Mouse (Mus musculus) MEL (cell line): ENCODE measurements at regions not wholly inside any gene's neighbourhood (a gene's known extent, or its start where the extent isn't known, plus 50 kb on each side); places are given as distances from the start of the nearest gene placed in this dataset.

ENCODE experiments used
- DNase-seq: peaks from one replicate; pipeline ENCODE4 v3.0.0; 2011; ENCODE audit warnings: low read depth, low spot score
- H3K27ac ChIP-seq: 2 replicates; pipeline ENCODE4 v1.5.1; 2012; ENCODE audit warnings: low read depth, mild to moderate bottlenecking, control low read depth, low read length, moderate library complexity; ENCODE audit not compliant: control insufficient read depth
- H3K27me3 ChIP-seq, 2 experiments: fragments of 150-350 bp in 1 of 2; sonication (generic) in 1 of 2; 2 replicates each; pipeline ENCODE4 v1.6.1; 2012; ENCODE audit warnings: low read length in 2 of 2, mild to moderate bottlenecking in 2 of 2, improper control_type of control experiment in 1 of 2, moderate library complexity in 1 of 2; ENCODE audit not compliant: insufficient read depth in 2 of 2, control insufficient read depth in 1 of 2
- H3K36me3 ChIP-seq, 2 experiments: 2 replicates each; pipeline ENCODE4 v1.6.1; 2012 to 2014; ENCODE audit warnings: low read length in 2 of 2, improper control_type of control experiment in 1 of 2, inconsistent platforms in 1 of 2, mild to moderate bottlenecking in 1 of 2; ENCODE audit not compliant: insufficient read depth in 2 of 2, control insufficient read depth in 1 of 2
- H3K4me1 ChIP-seq, 2 experiments: fragments of 150-350 bp in 1 of 2; sonication (generic) in 1 of 2; 2 replicates each; pipeline ENCODE4 v1.6.1; 2012; ENCODE audit warnings: low read length in 2 of 2, improper control_type of control experiment in 1 of 2, mild to moderate bottlenecking in 1 of 2; ENCODE audit not compliant: insufficient read depth in 2 of 2, control insufficient read depth in 1 of 2
- H3K4me3 ChIP-seq, 2 experiments: fragments of 150-350 bp in 1 of 2; sonication (generic) in 1 of 2; 2 replicates each; pipeline ENCODE4 v1.5.1; 2012; ENCODE audit warnings: low read depth in 2 of 2, low read length in 2 of 2, mild to moderate bottlenecking in 2 of 2, moderate library complexity in 2 of 2, control low read depth in 1 of 2, improper control_type of control experiment in 1 of 2; ENCODE audit not compliant: control insufficient read depth in 1 of 2, insufficient read depth in 1 of 2
- H3K79me2 ChIP-seq: 2 replicates; pipeline ENCODE4 v1.6.1; 2012; ENCODE audit warnings: mild to moderate bottlenecking, low read length, moderate library complexity; ENCODE audit not compliant: control insufficient read depth, poor library complexity, insufficient read depth
- H3K9ac ChIP-seq: 2 replicates; pipeline ENCODE4 v1.6.1; 2012; ENCODE audit warnings: low read depth, mild to moderate bottlenecking, control low read depth, low read length, moderate library complexity; ENCODE audit not compliant: control insufficient read depth, poor library complexity, severe bottlenecking
- H3K9me3 ChIP-seq: fragments of 150-350 bp; sonication (generic); replicated peaks from 2 replicates; pipeline ENCODE4 v1.6.1; 2012; ENCODE audit warnings: mild to moderate bottlenecking, low read length, improper control_type of control experiment, moderate library complexity; ENCODE audit not compliant: insufficient read depth
- BHLHE40 ChIP-seq: IDR thresholded peaks from 2 replicates; pipeline ENCODE4 v1.6.1; 2012; ENCODE audit warnings: low read depth, mild to moderate bottlenecking, inconsistent platforms, low read length, improper control_type of control experiment, borderline replicate concordance
- E2F4 ChIP-seq: IDR thresholded peaks from 2 replicates; pipeline ENCODE4 v1.6.1; 2011; ENCODE audit warnings: low read depth, low read length, improper control_type of control experiment, borderline replicate concordance
- EP300 ChIP-seq, 2 experiments: IDR thresholded peaks; 2 replicates each; pipeline ENCODE4 v1.6.1; 2011; ENCODE audit warnings: improper control_type of control experiment in 2 of 2, low read length in 2 of 2, low read depth in 1 of 2, mild to moderate bottlenecking in 1 of 2
- ETS1 ChIP-seq: IDR thresholded peaks from 2 replicates; pipeline ENCODE4 v1.6.1; 2012; ENCODE audit warnings: low read depth, mild to moderate bottlenecking, inconsistent platforms, low read length, improper control_type of control experiment, moderate library complexity
- GABPA ChIP-seq: IDR thresholded peaks from 2 replicates; pipeline ENCODE4 v1.6.1; 2012; ENCODE audit warnings: low read depth, mild to moderate bottlenecking, inconsistent platforms, low read length, improper control_type of control experiment, moderate library complexity
- GATA1 ChIP-seq: IDR thresholded peaks from 2 replicates; pipeline ENCODE4 v1.6.1; 2011; ENCODE audit warnings: low read depth, low read length, improper control_type of control experiment
- HCFC1 ChIP-seq: IDR thresholded peaks from 2 replicates; pipeline ENCODE4 v1.6.1; 2012; ENCODE audit warnings: low read depth, mild to moderate bottlenecking, inconsistent platforms, low read length, improper control_type of control experiment, moderate library complexity
- JUND ChIP-seq: IDR thresholded peaks from 2 replicates; pipeline ENCODE4 v1.6.1; 2011; ENCODE audit warnings: low read depth, mild to moderate bottlenecking, improper control_type of control experiment, low read length
- MAX ChIP-seq: IDR thresholded peaks from 2 replicates; pipeline ENCODE4 v1.6.1; 2011; ENCODE audit warnings: low read length, improper control_type of control experiment
- MYB ChIP-seq: IDR thresholded peaks from 2 replicates; pipeline ENCODE4 v1.6.1; 2011; ENCODE audit warnings: mild to moderate bottlenecking, low read depth, low read length, improper control_type of control experiment
- MYC ChIP-seq: IDR thresholded peaks from 2 replicates; pipeline ENCODE4 v1.6.1; 2011; ENCODE audit warnings: low read depth, mild to moderate bottlenecking, low read length, improper control_type of control experiment, moderate library complexity
- RAD21 ChIP-seq: IDR thresholded peaks from 2 replicates; pipeline ENCODE4 v1.6.1; 2011; ENCODE audit warnings: mild to moderate bottlenecking, low read depth, low read length, improper control_type of control experiment
- RCOR1 ChIP-seq: IDR thresholded peaks from 2 replicates; pipeline ENCODE4 v1.6.1; 2012; ENCODE audit warnings: low read depth, mild to moderate bottlenecking, inconsistent platforms, low read length, improper control_type of control experiment
- SIN3A ChIP-seq: IDR thresholded peaks from 2 replicates; pipeline ENCODE4 v1.6.1; 2012; ENCODE audit warnings: low read length, improper control_type of control experiment, inconsistent platforms
- TAL1 ChIP-seq: IDR thresholded peaks from 2 replicates; pipeline ENCODE4 v1.6.1; 2012; ENCODE audit warnings: mild to moderate bottlenecking, inconsistent platforms, low read length, moderate library complexity, mixed read lengths
- TBP ChIP-seq: IDR thresholded peaks from 2 replicates; pipeline ENCODE4 v1.8.0; 2011; ENCODE audit warnings: low read depth, low read length, improper control_type of control experiment
- TCF12 ChIP-seq: IDR thresholded peaks from 2 replicates; pipeline ENCODE4 v1.6.1; 2014; ENCODE audit warnings: low read depth, mild to moderate bottlenecking, inconsistent platforms, low read length, improper control_type of control experiment, moderate library complexity
- UBTF ChIP-seq: IDR thresholded peaks from 2 replicates; pipeline ENCODE4 v1.6.1; 2012; ENCODE audit warnings: low read depth, mild to moderate bottlenecking, inconsistent platforms, low read length, improper control_type of control experiment, moderate library complexity, borderline replicate concordance; ENCODE audit not compliant: insufficient read depth
- ZMIZ1 ChIP-seq: IDR thresholded peaks from 2 replicates; pipeline ENCODE4 v1.6.1; 2012; ENCODE audit warnings: low read depth, mild to moderate bottlenecking, inconsistent platforms, low read length, improper control_type of control experiment, moderate library complexity
- ZNF384 ChIP-seq: IDR thresholded peaks from 2 replicates; pipeline ENCODE4 v1.6.1; 2012; ENCODE audit warnings: low read depth, mild to moderate bottlenecking, inconsistent platforms, low read length, improper control_type of control experiment

GRCm38 (mm10) chr11:45274446-45275119 lies 577.3 kb upstream of the Clint1 start:
- no peak overlapping the region for H3K9ac ChIP-seq
- H3K27ac ChIP-seq = no peak overlapping the region
- H3K79me2 ChIP-seq = no peaks in the 10 kb centered on the region
- no peaks in the 10 kb centered on the region; the same call in 1 of the 2 replicates for H3K9me3 ChIP-seq
- H3K4me3 ChIP-seq = no peak overlapping the region
- H3K27me3 ChIP-seq = no peaks in the 10 kb centered on the region
- H3K4me1 ChIP-seq = no peaks in the 10 kb centered on the region
- DNase-seq = no peak
- H3K36me3 ChIP-seq = no peaks in the 10 kb centered on the region
- no peak for TF ChIP-seq MYC

- no peak for DNase-seq
Observed at GRCm38 (mm10) chr11:45275170-45275569, 576.7 kb upstream of the Clint1 start.

GRCm38 (mm10) chr11:45296772-45297171 lies 555.1 kb upstream of the Clint1 start:
- H3K4me3 ChIP-seq = no peak overlapping the region

More at GRCm38 (mm10) chr11:45275170-45275569, 576.7 kb upstream of the Clint1 start:
- Histone ChIP-seq H3K9ac (no peak overlapping the region), H3K79me2 (no peaks in the 10 kb centered on the region), H3K36me3 (no peaks in the 10 kb centered on the region), H3K27ac (no peak overlapping the region), H3K9me3 (no peaks in the 10 kb centered on the region; the same call in 1 of the 2 replicates), H3K4me3 (no peak overlapping the region), H3K27me3 (no peaks in the 10 kb centered on the region), H3K4me1 (no peaks in the 10 kb centered on the region)
- no peak for TF ChIP-seq UBTF
- no peak for TF ChIP-seq TCF12
- no peak for TF ChIP-seq TAL1
- TF ChIP-seq GATA1 = no peak
- no peak for TF ChIP-seq MYC
- TF ChIP-seq TBP = no peak
- TF ChIP-seq RAD21 = no peak
- no peak for TF ChIP-seq SIN3A
- TF ChIP-seq GABPA = no peak
- TF ChIP-seq MYB = no peak
- TF ChIP-seq ZMIZ1 = no peak
- TF ChIP-seq E2F4 = no peak
- TF ChIP-seq BHLHE40 = no peak
- no peak for TF ChIP-seq RCOR1
- no peak for TF ChIP-seq MAX
- no peak for TF ChIP-seq HCFC1
- no peak for TF ChIP-seq ETS1
- no peak for TF ChIP-seq EP300 (IDR thresholded peaks at IDR 0.05; ENCODE audit: low read depth in 1 of 2, low read length in 2 of 2)

More at GRCm38 (mm10) chr11:45296772-45297171, 555.1 kb upstream of the Clint1 start:
- Histone ChIP-seq H3K36me3 (no peaks in the 10 kb centered on the region), H3K9me3 (no peaks in the 10 kb centered on the region), H3K79me2 (no peaks in the 10 kb centered on the region), H3K27ac (no peak overlapping the region), H3K4me1 (no peaks in the 10 kb centered on the region), H3K9ac (no peak overlapping the region), H3K27me3 (no peaks in the 10 kb centered on the region)
- no peak for DNase-seq
- TF ChIP-seq ZNF384 (no peak), TAL1 (no peak), TCF12 (no peak), JUND (no peak), RCOR1 (no peak)
